Mouse (Mus musculus) C2C12 (cell line): ENCODE data around the gene 1700010I14Rik. TPM values are rescaled to one million over a fixed set of nuclear protein-coding genes. Genes with fewer than 3 reads are reported as not detected.

Source experiments
- H3K27me3 ChIP-seq: one replicate; pipeline ENCODE4 v1.6.1; 2011; ENCODE audit not compliant: control insufficient read depth, insufficient read depth, insufficient read length
- H3K36me3 ChIP-seq: one replicate; pipeline ENCODE4 v1.6.1; 2011; ENCODE audit not compliant: control insufficient read depth, insufficient read depth
- H3K4me3 ChIP-seq: one replicate; pipeline ENCODE4 v1.5.1; 2011; ENCODE audit warnings: mild to moderate bottlenecking, control low read depth; ENCODE audit not compliant: poor library complexity, insufficient read depth, severe bottlenecking
- H3K79me2 ChIP-seq: one replicate; pipeline ENCODE4 v1.6.1; 2011; ENCODE audit not compliant: control insufficient read depth, insufficient read depth
- H3K79me3 ChIP-seq: one replicate; pipeline ENCODE4 v1.6.1; 2011; ENCODE audit warnings: low read depth, control low read depth
- H3ac ChIP-seq: one replicate; pipeline ENCODE3; 2011; ENCODE audit warnings: low read depth; ENCODE audit not compliant: control insufficient read depth, insufficient read length
- CEBPB ChIP-seq: IDR thresholded peaks from one replicate; pipeline ENCODE4 v1.6.1; 2011; ENCODE audit warnings: low read depth, mild to moderate bottlenecking, control low read depth, moderate library complexity
- CTCF ChIP-seq: IDR thresholded peaks from one replicate; pipeline ENCODE4 v1.5.1; 2011; ENCODE audit not compliant: control insufficient read depth, insufficient read depth, insufficient read length
- FOSL1 ChIP-seq: IDR thresholded peaks from one replicate; pipeline ENCODE4 v1.8.0; 2011; ENCODE audit warnings: mild to moderate bottlenecking, low read length; ENCODE audit not compliant: poor library complexity, insufficient read depth, severe bottlenecking
- MAX ChIP-seq: IDR thresholded peaks from one replicate; pipeline ENCODE4 v1.6.1; 2011; ENCODE audit warnings: mild to moderate bottlenecking, control low read depth
- MYOD1 ChIP-seq: IDR thresholded peaks from one replicate; pipeline ENCODE4 v1.6.1; 2011; ENCODE audit warnings: low read depth; ENCODE audit not compliant: control insufficient read depth, insufficient read length
- MYOG ChIP-seq: IDR thresholded peaks from one replicate; pipeline ENCODE4 v1.6.1; 2011; ENCODE audit not compliant: control insufficient read depth, insufficient read length; ENCODE audit errors: extremely low read depth
- USF1 ChIP-seq: IDR thresholded peaks from one replicate; pipeline ENCODE4 v1.6.1; 2011; ENCODE audit warnings: low read depth, mild to moderate bottlenecking, control low read depth, moderate library complexity
- polyA plus RNA-seq: library from polyadenylated mRNA; unstranded; fragments of >200 nt; fragmentation: generic; extraction: Trizol; gene quantifications from one replicate; pipeline ENCODE4 v1.2.1, GENCODE M21; 2012; ENCODE audit warnings: missing spikeins

Gene 1700010I14Rik
- polyA plus RNA-seq, 1 experiment, result not detected

- Histone ChIP-seq H3K36me3 (no peaks in the 10 kb centered on the region), H3K79me2 (no peaks in the 10 kb centered on the region), H3K79me3 (no peaks in the 10 kb centered on the region), H3ac (no peak overlapping the region), H3K27me3 (no peaks in the 10 kb centered on the region), H3K4me3 (no peak overlapping the region)
- TF ChIP-seq MAX, result no peak
- no peak for TF ChIP-seq CEBPB
- no peak for TF ChIP-seq USF1
- TF ChIP-seq CTCF, result no peak
- no peak for TF ChIP-seq FOSL1
- TF ChIP-seq MYOG, result no peak
- no peak for TF ChIP-seq MYOD1
Measured at GRCm38 (mm10) chr17:8976745-8977144, 11.4 kb upstream of the 1700010I14Rik start.

DNA sequence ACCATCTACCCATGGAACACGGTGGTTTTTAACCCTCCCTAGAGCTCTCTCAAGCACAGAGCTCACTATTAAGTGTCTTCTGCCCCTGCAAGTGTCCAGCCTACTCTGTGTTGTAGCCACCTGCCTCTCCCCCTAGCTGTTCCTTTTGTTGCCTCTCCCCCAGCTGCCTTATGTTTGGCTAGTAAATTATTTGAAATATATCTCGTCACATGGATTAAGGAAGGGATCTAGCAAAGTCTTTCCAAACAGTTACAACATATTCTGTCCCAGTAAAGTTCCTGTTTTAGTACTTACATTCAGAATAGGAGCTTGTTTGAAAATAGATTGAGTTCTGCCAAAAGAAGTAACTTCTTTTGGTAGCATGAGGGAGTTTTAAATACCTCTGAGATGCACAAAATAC, 10.9 kb upstream of the 1700010I14Rik start:
- TF ChIP-seq USF1 (no peak), MYOG (no peak), FOSL1 (no peak), CEBPB (no peak), MAX (no peak), CTCF (no peak), MYOD1 (no peak)
- H3K79me2 ChIP-seq, result no peaks in the 10 kb centered on the region
- H3K36me3 ChIP-seq, result no peaks in the 10 kb centered on the region
- no peaks in the 10 kb centered on the region for H3K79me3 ChIP-seq
- H3K27me3 ChIP-seq, result no peaks in the 10 kb centered on the region
- no peak overlapping the region for H3K4me3 ChIP-seq
- H3ac ChIP-seq, result no peak overlapping the region

DNA sequence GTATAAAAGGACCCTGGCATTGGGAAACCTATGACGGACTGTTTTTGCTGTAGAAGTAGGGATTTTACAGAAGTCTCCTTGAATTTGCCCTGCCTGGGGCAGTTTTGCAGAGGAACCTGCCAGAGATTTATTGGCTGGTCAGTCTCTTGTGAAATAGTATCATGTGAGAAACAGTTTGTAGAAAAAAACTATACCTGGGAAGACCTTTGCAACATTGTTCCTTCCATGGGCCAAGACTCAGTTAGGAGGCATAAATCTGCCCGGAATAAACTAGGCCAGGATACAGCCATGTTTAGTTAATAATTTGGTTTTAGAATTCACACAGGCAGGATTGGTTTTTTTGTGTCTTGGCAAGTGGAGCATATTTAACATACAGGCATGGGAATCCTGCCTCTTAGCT, 4.6 kb upstream of the 1700010I14Rik start:
- Histone ChIP-seq H3ac (no peak overlapping the region), H3K36me3 (no peaks in the 10 kb centered on the region), H3K79me2 (no peaks in the 10 kb centered on the region), H3K79me3 (no peaks in the 10 kb centered on the region), H3K4me3 (no peak overlapping the region), H3K27me3 (no peaks in the 10 kb centered on the region)
- TF ChIP-seq CEBPB (no peak), MYOG (no peak), FOSL1 (no peak), MAX (no peak), USF1 (no peak), MYOD1 (no peak)

DNA sequence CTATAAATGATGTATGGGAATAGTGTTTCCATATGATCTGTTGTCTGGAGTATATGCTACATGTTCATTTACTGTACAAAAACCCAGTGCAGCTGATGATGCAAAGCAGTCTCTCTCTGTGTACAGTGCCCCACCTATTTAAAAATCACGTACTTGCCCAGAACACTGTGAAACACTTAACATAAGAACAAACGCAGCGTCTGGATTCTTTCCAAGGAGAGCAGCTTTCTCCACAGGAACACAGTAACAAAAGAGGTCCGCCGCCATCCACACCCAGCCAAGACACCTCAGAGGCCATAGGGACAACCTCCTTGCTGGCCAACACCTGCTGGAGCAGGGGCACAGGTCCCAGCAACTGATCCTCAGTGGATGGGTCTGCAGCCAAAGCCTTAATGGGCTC, 2.4 kb upstream of the 1700010I14Rik start:
- no peak overlapping the region for H3K4me3 ChIP-seq
- TF ChIP-seq FOSL1 (no peak), MYOG (no peak), CEBPB (no peak)

DNA sequence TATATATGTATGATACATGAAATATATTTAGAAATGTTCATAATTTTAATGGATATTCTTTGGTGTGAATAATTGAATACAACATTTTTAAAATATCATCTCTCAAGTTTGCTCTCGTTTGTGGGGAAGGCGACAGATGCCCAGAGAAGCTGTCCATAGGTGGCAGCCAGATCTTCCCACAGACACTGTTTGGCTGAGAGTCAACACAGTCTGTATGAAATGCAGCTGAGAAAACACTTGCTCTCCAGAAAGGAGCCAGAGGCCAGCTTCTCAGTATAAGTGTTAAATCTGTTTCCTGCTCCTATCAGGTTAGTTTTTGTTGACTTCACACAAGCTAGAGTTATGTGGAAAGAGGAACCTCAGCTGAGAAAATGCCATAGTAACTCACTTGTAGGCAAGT, 1.6 kb upstream of the 1700010I14Rik start:
- Histone ChIP-seq H3K36me3 (no peaks in the 10 kb centered on the region), H3K27me3 (no peaks in the 10 kb centered on the region), H3ac (no peak overlapping the region), H3K79me2 (no peaks in the 10 kb centered on the region), H3K79me3 (no peaks in the 10 kb centered on the region), H3K4me3 (no peak overlapping the region)
- TF ChIP-seq FOSL1 (no peak), MYOD1 (no peak), CEBPB (no peak), USF1 (no peak), CTCF (no peak), MAX (no peak), MYOG (no peak)

More for the DNA sequence above, 2.4 kb upstream of the 1700010I14Rik start:
- Histone ChIP-seq H3ac (no peak overlapping the region), H3K79me3 (no peaks in the 10 kb centered on the region), H3K36me3 (no peaks in the 10 kb centered on the region), H3K27me3 (no peaks in the 10 kb centered on the region), H3K79me2 (no peaks in the 10 kb centered on the region)

DNA sequence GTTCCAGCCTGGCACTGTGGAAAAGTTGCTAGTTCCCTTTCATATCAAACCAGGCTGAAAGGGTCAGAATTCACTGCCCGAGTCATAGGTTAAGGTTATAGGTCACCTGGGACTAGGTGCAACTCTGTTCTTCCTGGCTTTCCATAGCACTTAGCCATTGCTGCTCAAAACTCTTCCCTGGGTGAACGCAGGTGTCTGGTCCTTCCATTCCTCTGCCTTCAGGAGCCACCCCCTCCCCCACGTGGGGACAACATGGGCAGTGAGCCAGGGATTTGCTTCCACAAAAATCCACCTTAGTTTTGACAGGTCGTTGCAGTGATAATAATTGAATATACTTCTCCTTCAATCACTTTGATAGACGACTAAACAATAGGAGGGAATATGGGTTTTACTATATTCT, 764 bp upstream of the 1700010I14Rik start:
- no peaks in the 10 kb centered on the region for H3K27me3 ChIP-seq
- no peak for TF ChIP-seq MAX
- no peak for TF ChIP-seq MYOG
- no peak for TF ChIP-seq CEBPB
- TF ChIP-seq MYOD1, result no peak
- no peak for TF ChIP-seq FOSL1
- TF ChIP-seq CTCF, result no peak
- no peak for TF ChIP-seq USF1
- H3K79me3 ChIP-seq, result no peaks in the 10 kb centered on the region
- no peaks in the 10 kb centered on the region for H3K36me3 ChIP-seq
- H3K79me2 ChIP-seq, result no peaks in the 10 kb centered on the region
- H3ac ChIP-seq, result no peak overlapping the region
- H3K4me3 ChIP-seq, result no peak overlapping the region

- Histone ChIP-seq H3K36me3 (no peaks in the 10 kb centered on the region), H3K4me3 (no peak overlapping the region), H3ac (no peak overlapping the region), H3K27me3 (no peaks in the 10 kb centered on the region), H3K79me2 (no peaks in the 10 kb centered on the region), H3K79me3 (no peaks in the 10 kb centered on the region)
- TF ChIP-seq FOSL1, result no peak
- no peak for TF ChIP-seq CEBPB
- TF ChIP-seq MYOG, result no peak
- TF ChIP-seq MYOD1, result no peak
Measured at GRCm38 (mm10) chr17:8991160-8991559, 3.0 kb downstream of the 1700010I14Rik start.
